Mouse (Mus musculus) adrenal gland, postnatal 25 days (tissue): ENCODE measurements at regions not wholly inside any gene's neighbourhood (a gene's known extent, or its start where the extent isn't known, plus 50 kb on each side); places are given as distances from the start of the nearest gene placed in this dataset.
A peak's percentile ranks its signal among the peaks of the same experiment; 100 is the strongest.

Experiments used
- DNase-seq: peaks from one replicate; pipeline ENCODE4 v3.0.0; 2021; ENCODE audit warnings: mixed read lengths

GRCm38 (mm10) chr9:59232682-59233081, 58.7 kb upstream of the Adpgk start:
- DNase-seq: no peak

- no peak for DNase-seq
Measured at GRCm38 (mm10) chr9:59231947-59232346, 59.4 kb upstream of the Adpgk start.

- no peak for DNase-seq
Measured at GRCm38 (mm10) chr9:59231186-59231585, 60.2 kb upstream of the Adpgk start.

- no peak for DNase-seq
Measured at GRCm38 (mm10) chr9:59230161-59230560, 61.2 kb upstream of the Adpgk start.

GRCm38 (mm10) chr9:59227948-59228347, 63.4 kb upstream of the Adpgk start:
- DNase-seq: no peak

GRCm38 (mm10) chr9:59226361-59226760, 65.0 kb upstream of the Adpgk start:
- no peak for DNase-seq

- DNase-seq: no peak
Measured at GRCm38 (mm10) chr9:59219277-59219676, 72.1 kb upstream of the Adpgk start.

GRCm38 (mm10) chr9:59202654-59203514, 88.5 kb upstream of the Adpgk start:
- DNase-seq: no peak

- no peak for DNase-seq
Measured at GRCm38 (mm10) chr9:59199495-59200196, 91.7 kb upstream of the Adpgk start.

GRCm38 (mm10) chr9:59198221-59198875, 93.0 kb upstream of the Adpgk start:
- DNase-seq: no peak

GRCm38 (mm10) chr9:59197506-59197905, 93.9 kb upstream of the Adpgk start:
- no peak for DNase-seq

GRCm38 (mm10) chr9:59193971-59194370, 97.4 kb upstream of the Adpgk start:
- DNase-seq: no peak

- DNase-seq: peak; percentile 43
Measured at GRCm38 (mm10) chr9:59189141-59189540, 102.2 kb upstream of the Adpgk start.

GRCm38 (mm10) chr9:59188411-59188810, 102.9 kb upstream of the Adpgk start:
- no peak for DNase-seq

GRCm38 (mm10) chr9:59186326-59186725, 105.0 kb upstream of the Adpgk start:
- no peak for DNase-seq

GRCm38 (mm10) chr9:59184089-59184488, 107.3 kb upstream of the Adpgk start:
- DNase-seq: no peak

GRCm38 (mm10) chr9:59182906-59183305, 108.5 kb upstream of the Adpgk start:
- no peak for DNase-seq

GRCm38 (mm10) chr9:59182490-59182889, 108.9 kb upstream of the Adpgk start:
- DNase-seq: no peak

GRCm38 (mm10) chr9:59171576-59171975, 119.8 kb upstream of the Adpgk start:
- no peak for DNase-seq

GRCm38 (mm10) chr9:59163390-59163976, 127.2 kb upstream of the Neo1 start:
- no peak for DNase-seq

- no peak for DNase-seq
Measured at GRCm38 (mm10) chr9:59162954-59163353, 126.7 kb upstream of the Neo1 start.

GRCm38 (mm10) chr9:59157663-59158062, 121.4 kb upstream of the Neo1 start:
- no peak for DNase-seq

- DNase-seq: no peak
Measured at GRCm38 (mm10) chr9:59153945-59154344, 117.7 kb upstream of the Neo1 start.
